Mouse (Mus musculus): ENCODE measurements around the gene Calm3.
A peak's percentile ranks its signal among the peaks of the same experiment; 100 is the strongest.

Gene Calm3

GRCm38 (mm10) chr7:16891641-16892351, 32.1 kb downstream of the Calm3 start, which contains the start of gene Gng8:
Gng8 (plus strand) TSS chr7:16891786.
- no peak for DNase-seq (ENCODE audit: low read depth)

- peak; percentile 94 for DNase-seq (ENCODE audit: low read depth)
These were observed 33.0 kb downstream of the Calm3 start for GRCm38 (mm10) chr7:16890944-16891343.

DNA sequence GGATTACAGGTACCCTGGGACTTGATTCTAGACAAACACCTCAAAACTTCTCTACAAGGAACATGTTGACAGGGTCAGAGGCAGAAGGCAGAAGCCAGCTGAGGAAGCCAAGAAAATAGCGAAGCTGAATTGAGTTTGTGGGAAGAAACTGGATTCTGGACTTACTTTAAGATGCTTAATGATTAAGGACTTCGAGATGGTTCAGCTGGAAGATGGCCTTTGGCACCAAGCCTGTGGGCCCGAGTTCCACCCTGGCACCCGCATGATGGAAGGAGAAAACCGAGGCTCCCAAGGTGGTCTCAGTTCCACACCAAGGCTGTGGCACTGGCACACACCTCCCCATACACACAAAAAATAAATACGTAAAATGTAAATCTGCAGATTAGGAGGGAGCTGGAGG, 33.4 kb downstream of the Calm3 start:
- no peak for DNase-seq (ENCODE audit: low read depth)

- DNase-seq (ENCODE audit: low read depth): no peak
These were observed 38.0 kb downstream of the Calm3 start for GRCm38 (mm10) chr7:16885905-16886304.

GRCm38 (mm10) chr7:16885271-16885776, 38.6 kb downstream of the Calm3 start:
- no peak for DNase-seq (ENCODE audit: low read depth)

- DNase-seq (ENCODE audit: low read depth): no peak
These were observed 39.6 kb downstream of the Calm3 start for GRCm38 (mm10) chr7:16884334-16884733.

DNA sequence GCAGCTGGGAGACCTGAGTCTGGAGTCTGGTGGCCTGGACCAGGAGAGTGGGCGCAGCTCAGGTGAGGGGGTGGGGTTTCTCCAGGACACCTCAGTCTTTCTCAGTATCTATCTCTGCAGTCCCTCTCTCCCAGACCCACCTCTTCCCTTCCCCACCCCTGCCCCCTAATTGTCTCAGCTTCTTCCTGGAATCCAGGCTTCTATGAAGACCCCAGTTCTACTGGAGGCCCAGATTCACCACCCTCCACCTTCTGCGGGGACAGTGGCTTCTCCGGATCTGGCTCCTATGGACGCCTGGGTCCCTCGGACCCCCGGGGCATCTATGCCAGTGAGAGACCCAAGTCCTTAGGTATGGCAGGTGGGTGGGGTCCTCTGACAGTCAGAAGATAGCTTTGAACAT, 40.8 kb downstream of the Calm3 start:
- no peak for DNase-seq (ENCODE audit: low read depth)

DNA sequence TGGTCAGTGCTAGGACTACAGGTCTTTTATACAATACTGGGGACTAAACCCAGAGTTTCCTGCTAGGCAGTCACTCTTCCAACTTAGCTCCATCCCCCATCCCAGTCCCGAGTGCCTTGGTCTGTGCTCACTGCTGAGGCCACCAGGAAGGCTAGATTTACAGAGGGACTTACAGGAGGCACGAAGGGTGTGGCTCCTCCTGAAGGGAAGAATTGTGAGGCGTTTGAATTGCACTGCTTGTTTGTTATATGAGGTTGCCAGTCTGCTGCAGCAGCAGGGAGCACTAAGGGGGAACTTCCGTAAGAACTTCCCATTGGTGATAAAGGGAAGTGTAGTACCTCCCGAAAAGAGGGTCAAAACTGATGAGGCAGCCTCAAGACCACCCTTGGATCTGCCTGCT, 43.3 kb downstream of the Calm3 start:
- no peak for DNase-seq (ENCODE audit: low read depth)

DNA sequence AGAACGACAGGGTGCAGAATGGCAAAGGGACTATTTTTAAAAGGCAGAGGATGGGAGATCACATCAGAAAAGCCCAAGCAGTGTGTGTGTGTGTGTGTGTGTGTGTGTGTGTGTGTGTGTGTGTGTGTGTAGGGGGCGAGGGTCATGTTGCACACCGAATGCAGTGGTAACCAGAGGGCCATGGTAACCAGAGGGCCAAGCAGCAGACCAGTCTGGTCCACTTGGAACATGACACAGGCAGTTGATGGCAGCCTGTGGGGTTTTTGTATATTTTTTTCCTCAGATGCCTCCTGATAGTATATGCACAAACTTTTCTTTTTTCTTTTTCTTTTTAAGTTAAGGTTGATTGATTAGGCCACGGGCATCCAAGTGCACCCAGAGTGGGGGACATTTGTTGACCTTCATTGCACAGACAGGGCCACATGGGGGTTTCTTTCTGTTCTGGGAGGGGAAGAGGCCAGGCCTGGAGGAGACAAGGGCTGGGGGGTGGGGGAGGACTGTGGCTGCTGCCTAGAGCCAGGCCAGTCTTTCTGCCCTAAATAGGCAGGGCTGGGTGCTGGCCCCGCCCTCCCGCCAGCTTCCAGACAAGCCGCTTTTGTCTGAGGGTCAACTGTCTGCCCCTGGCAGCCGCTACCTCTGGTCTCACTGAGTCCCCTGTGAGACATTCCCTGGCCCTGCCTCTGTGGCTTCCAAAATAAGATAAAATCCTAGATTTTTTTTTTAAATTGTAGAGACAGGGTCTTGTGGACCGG, 43.9 kb downstream of the Calm3 start:
- peak; percentile 90 for DNase-seq (ENCODE audit: low read depth)

DNA sequence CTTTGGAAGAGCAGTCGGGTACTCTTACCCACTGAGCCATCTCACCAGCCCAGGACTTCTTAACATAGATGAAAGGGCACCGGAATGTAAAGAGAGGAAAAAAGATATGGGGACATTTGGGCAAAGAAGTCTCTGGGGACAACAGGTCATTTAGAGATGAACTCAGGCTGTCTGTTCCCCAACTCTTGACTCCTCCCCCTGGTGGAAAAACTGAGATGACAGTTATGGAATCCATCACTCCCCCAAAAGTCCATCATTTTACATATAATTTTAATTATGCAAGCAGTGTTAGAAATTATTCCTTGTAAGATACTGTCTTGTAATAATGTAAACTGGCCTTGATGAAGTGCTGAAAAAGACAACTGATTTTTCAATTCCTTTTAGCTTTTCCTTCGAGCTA, 46.2 kb downstream of the Calm3 start:
- DNase-seq (ENCODE audit: low read depth): no peak

DNA sequence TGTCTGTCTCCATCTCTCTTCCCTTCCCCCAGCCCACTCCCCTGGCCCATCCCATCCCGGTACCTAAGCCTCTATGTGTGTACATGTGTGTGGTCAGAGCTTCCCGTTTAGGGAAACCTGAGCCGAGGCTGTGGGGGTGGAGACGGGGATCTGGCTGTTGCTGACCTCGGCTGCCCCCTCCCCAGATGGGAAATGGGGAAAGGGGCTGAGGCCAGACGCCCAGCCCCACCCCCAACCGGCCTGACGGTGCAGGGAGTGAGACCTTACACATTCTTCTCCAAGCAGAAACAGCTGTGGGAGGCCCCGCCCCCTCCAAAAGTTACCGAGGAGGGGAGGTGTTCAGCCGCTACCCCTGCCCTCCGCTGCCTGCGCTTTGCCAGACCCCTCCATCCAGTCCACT, 47.3 kb downstream of the Calm3 start:
- DNase-seq (ENCODE audit: low read depth): no peak

DNA sequence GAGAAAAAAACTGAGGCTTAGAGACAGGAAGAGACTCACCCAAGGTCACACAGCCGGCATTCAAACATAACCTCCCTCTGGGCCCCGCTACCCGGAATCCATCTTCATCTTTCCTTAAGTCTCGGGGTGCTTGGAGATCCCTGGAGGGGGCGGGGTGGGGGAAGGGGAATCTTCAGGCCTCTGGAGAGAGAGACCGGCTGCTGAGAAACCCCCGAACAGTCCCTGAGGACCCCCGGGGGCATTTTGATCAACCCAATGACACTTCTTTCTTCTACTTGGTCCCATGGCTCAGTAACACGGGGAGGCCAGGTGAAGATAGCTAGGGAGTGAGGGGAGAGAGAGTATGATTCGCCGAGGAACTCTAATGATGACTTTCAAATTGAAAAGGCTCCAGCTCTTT, 47.9 kb downstream of the Calm3 start:
- DNase-seq (ENCODE audit: low read depth): no peak

DNA sequence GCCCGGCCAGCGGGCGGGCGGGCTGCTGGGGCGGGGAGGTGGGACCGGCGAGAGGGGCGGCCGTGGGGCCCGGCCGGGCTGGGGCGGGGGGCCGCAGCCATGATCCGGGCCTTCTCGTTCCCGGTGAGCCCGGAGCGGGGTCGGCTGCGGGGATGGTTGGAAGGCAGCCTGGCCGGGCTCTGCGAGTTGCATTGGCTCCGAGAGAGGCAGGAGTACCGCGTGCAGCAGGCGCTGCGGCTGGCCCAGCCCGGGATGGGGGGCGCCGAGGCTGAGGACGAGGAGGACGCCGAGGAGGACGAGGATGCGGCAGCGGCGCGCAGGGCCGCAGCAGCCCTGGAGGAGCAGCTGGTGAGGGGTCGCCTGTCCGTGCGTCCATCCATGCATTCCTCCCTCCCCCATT, 48.6 kb downstream of the Calm3 start:
- DNase-seq (ENCODE audit: low read depth): no peak

DNA sequence AGATGAGACGGTGACA, 48.8 kb downstream of the Calm3 start, which contains the start of gene Dact3:
Gene Dact3 (plus strand): TSS at position 8 of the 16 bp plus-strand sequence.
- DNase-seq (ENCODE audit: low read depth): no peak

DNA sequence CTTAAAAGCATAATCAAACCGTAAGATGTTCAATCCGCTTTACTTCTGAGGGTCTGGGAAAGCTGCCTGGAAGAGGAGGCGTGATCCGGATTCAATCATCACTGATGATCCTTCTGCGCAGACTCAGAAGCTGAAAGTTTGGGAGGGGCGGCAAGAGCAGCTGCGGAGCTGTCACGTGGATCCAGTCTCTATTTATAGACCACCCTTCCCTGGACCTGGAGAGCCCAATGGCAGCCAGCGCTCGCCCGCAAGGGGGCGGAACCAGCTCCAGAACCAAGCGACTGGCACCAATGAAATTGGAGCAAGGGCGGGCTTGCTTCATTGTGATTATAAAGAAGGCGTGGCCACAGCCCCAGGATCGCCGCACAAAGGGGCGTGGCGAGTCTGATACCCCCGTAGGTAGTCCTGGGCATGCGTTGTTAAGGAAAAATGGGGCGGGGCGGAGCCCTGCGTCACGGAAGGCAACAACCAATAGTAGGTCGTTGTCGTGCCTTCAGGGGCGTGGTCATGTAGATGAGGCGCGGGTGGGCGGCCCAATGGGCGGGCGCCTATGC, 49.1 kb downstream of the Calm3 start:
- peak; percentile 100 for DNase-seq (ENCODE audit: low read depth)

DNA sequence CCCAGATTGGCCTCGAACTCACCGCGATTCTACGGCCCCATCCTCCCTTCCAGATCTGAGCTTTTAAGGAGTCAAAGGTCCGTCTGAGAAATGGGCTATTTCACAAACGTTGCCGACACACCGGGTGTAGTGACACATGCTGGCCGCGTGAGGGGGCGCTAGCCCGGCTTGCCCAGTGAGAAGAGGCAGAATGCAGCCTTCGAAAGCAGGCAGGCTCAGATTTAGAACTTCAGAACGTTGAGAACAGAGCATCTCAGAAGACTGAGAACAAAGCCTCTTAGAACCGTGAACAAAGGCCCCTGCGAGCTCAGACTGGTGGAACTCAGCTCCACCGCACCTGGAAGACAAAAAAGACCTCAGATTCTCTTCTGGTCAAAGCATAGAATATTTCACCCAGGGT, 49.7 kb downstream of the Calm3 start:
- peak; percentile 71 for DNase-seq (ENCODE audit: low read depth)

DNA sequence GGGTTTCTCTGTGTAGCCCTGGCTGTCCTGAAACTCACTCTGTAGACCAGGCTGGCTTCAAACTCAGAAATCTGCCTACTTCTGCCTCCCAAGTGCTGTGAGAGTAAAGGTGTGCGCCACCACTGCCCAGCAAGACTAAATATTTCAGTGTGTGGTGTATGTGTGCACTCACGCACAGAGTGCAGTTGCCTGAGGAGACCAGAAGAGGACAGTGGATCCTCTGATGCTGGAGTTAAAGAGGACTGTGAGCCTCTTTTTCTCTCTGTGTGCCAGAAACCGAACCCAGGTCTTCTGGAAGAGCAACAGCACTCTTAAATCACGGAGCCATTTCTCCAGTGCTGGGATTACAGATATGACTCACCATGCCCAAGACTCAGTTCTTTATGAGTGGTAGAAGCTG, 50.5 kb downstream of the Calm3 start:
- no peak for DNase-seq (ENCODE audit: low read depth)

- DNase-seq (ENCODE audit: low read depth): no peak
These were observed 51.4 kb downstream of the Calm3 start for GRCm38 (mm10) chr7:16872478-16872877.

DNA sequence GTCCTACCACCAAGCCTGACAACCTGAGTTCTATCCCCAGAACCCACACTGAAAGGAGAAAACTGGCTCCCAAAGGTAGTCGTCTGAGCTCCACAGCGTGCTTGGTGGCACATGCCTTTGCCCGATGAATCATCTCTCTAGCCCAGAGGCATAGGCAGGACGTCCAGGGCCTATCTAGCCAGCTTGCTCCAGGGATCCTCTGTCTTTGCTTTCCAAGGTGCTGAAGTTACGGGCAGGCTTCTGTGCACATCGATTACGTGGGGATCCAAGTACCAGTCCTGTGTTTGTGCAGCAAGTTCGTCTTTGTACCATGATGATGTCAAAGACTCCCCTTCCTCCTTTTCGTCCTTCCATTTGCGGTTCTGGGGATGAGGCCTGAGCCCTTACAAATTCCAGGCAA, 52.3 kb downstream of the Calm3 start:
- DNase-seq (ENCODE audit: low read depth): no peak

DNA sequence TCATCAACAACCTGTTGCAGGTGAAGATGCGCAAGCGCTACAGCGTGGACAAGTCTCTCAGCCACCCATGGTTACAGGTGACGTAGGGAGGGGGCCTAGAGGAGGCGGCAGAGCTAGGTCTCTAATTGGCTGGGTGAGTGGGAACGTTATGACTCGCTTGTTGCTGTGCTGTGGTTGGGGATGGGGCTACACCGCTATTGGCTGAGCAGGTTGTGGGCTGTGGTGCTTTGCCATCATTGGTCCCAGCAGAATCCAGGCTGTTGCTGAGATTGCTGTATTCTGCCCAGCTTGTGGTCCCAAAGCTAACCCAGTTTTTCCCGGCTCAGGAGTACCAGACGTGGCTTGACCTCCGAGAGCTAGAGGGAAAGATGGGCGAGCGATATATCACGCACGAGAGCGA, 54.4 kb downstream of the Calm3 start:
- DNase-seq (ENCODE audit: low read depth): no peak

DNA sequence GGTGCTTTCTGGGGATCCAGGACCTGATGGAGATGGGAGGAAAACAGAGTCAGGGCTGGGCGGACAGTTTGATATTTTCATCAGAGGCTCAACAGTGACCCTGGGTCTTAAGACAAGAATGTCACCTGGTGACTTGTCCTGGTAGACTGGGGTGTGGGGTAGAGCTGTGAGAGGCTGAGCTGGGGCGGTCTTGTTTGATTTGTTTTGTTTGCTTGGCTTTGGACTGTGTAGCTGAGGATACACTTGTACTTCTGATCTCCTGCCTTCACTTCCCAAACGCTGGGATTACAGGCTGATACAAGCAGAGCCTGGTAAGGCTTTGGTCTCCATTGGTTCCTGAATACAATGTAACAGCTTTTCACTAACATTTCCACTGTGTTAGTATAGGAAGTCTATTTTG, 56.4 kb downstream of the Calm3 start:
- DNase-seq (ENCODE audit: low read depth): no peak
